In the genomic region with DNA sequence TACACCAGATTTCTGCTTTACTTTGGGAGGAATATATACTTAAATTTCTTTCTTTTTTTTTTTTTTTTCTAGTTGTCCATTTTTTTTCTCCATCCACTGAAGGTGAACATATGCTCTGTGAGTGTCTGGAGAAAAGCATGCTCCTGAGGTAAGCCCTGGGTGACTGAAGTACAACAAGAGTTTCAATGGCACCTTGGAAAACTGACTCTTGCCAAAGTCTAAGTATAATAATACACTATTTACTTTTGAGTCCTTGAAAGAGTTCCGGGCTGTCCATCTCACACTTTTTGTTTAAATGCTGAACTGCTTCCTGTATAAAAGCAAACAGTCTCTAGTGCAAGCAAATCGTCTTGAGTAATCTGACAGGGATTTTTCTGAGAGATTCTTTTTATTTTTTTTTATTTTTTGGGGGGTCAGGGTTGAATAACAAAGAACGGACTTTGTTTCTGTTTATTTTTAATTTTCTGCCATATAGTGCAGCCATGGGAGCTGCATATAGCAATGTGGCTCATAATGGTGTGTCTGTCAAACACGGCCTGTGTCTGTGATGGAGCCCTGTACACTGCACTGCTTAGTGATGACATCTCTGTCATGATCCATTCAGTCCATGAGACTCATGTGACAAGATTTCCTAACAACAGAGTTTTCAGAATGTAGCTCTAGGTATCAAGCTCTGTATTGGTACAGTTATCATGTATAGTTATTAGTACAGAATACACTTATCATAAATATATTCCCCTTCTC, we compare ENCODE assay signal across 20 mouse cellular contexts.
DNase-seq lines count a peak whose midpoint lies in the region; ATAC-seq and TF ChIP-seq lines count a peak whose summit lies in the region.
"Had no signal": no experiment of that assay in that cellular context is flagged by ENCODE, and none has a peak within 500 bp of the region (broad histone marks: within the 10 kb centered on the region; RNA-seq: fewer than 3 reads in every experiment).

No protein-coding gene starts in this region.

- TF ChIP-seq EP300 in heart, adult 2 months (IDR thresholded peaks at IDR 0.05; ENCODE audit: insufficient read depth, low read depth, low read length) = no peak
- TF ChIP-seq EP300 in stomach, postnatal 0 days (optimal IDR thresholded peaks at IDR 0.05) = no peak

- no peak overlapping the region for H3K27ac ChIP-seq in heart, embryonic 16.5 days (ENCODE audit: low read length)
- H3K27ac ChIP-seq in heart, adult 2 months = no peak overlapping the region
- H3K27ac ChIP-seq in lung, embryonic 16.5 days (ENCODE audit: low read length) = peak overlapping the region; percentile 32; the same call in 1 of the 2 replicates
- no peak overlapping the region for H3K27ac ChIP-seq in stomach, embryonic 14.5 days (ENCODE audit: low read length)
- no peak overlapping the region for H3K27ac ChIP-seq in stomach, postnatal 0 days (replicated peaks)
- H3K27ac ChIP-seq: embryonic facial prominence, embryonic 10.5 days; heart, embryonic 10.5 days; hindbrain, postnatal 0 days; kidney, postnatal 0 days; limb, embryonic 15.5 days; liver, embryonic 14.5 days; midbrain, embryonic 12.5 days had no signal

- no peak for TF ChIP-seq POLR2A in heart, adult 2 months (IDR thresholded peaks at IDR 0.05; ENCODE audit: insufficient read depth, low read depth, low read length)

- H3K4me1 ChIP-seq in heart, embryonic 16.5 days (ENCODE audit: control insufficient read depth, insufficient read depth, low read length) = peaks cover 14% of the 10 kb centered on the region
- no peaks in the 10 kb centered on the region for H3K4me1 ChIP-seq in heart, adult 2 months (ENCODE audit: control insufficient read depth, insufficient read depth, low read length)
- H3K4me1 ChIP-seq in lung, embryonic 16.5 days (replicated peaks; ENCODE audit: control insufficient read depth, insufficient read depth, low read length) = peaks cover 16% of the 10 kb centered on the region
- no peaks in the 10 kb centered on the region for H3K4me1 ChIP-seq in stomach, embryonic 14.5 days (ENCODE audit: control insufficient read depth, insufficient read depth, low read length)
- no peaks in the 10 kb centered on the region for H3K4me1 ChIP-seq in stomach, postnatal 0 days (replicated peaks; ENCODE audit: control insufficient read depth, insufficient read depth)
- H3K4me1 ChIP-seq: embryonic facial prominence, embryonic 10.5 days; limb, embryonic 15.5 days; midbrain, embryonic 12.5 days had no signal

- no peaks in the 10 kb centered on the region for H3K79me2 ChIP-seq in heart, adult 2 months (replicated peaks; ENCODE audit: control insufficient read depth, insufficient read depth, low read length)

- no peaks in the 10 kb centered on the region for H3K36me3 ChIP-seq in heart, embryonic 16.5 days (ENCODE audit: control insufficient read depth, insufficient read depth)
- H3K36me3 ChIP-seq in heart, adult 2 months (ENCODE audit: control insufficient read depth, insufficient read depth, low read length) = no peaks in the 10 kb centered on the region; the same call in 1 of the 2 replicates
- H3K36me3 ChIP-seq in lung, embryonic 16.5 days (ENCODE audit: control insufficient read depth, insufficient read depth, low read length) = no peaks in the 10 kb centered on the region
- no peaks in the 10 kb centered on the region for H3K36me3 ChIP-seq in stomach, embryonic 14.5 days (ENCODE audit: control insufficient read depth, insufficient read depth, low read length)
- no peaks in the 10 kb centered on the region for H3K36me3 ChIP-seq in stomach, postnatal 0 days (ENCODE audit: control insufficient read depth, insufficient read depth, low read length)
- H3K36me3 ChIP-seq: embryonic facial prominence, embryonic 10.5 days; heart, embryonic 10.5 days; limb, embryonic 15.5 days; midbrain, embryonic 12.5 days had no signal

- no peak overlapping the region for H3K9ac ChIP-seq in heart, embryonic 16.5 days (ENCODE audit: low read length)
- no peak overlapping the region for H3K9ac ChIP-seq in heart, adult 2 months (ENCODE audit: low read depth, low read length)
- no peak overlapping the region for H3K9ac ChIP-seq in lung, embryonic 16.5 days (ENCODE audit: low read length)
- no peak overlapping the region for H3K9ac ChIP-seq in stomach, embryonic 14.5 days (replicated peaks; ENCODE audit: low read depth, low read length)
- no peak overlapping the region for H3K9ac ChIP-seq in stomach, postnatal 0 days (ENCODE audit: low read length)
- H3K9ac ChIP-seq: limb, embryonic 15.5 days; liver, embryonic 14.5 days; midbrain, embryonic 12.5 days had no signal

- H3K27me3 ChIP-seq in heart, embryonic 16.5 days (ENCODE audit: control insufficient read depth, insufficient read depth, low read length) = no peaks in the 10 kb centered on the region
- no peaks in the 10 kb centered on the region for H3K27me3 ChIP-seq in heart, adult 2 months (ENCODE audit: control insufficient read depth, insufficient read depth, low read length)
- H3K27me3 ChIP-seq in lung, embryonic 16.5 days (ENCODE audit: control insufficient read depth, insufficient read depth, low read depth, low read length) = no peaks in the 10 kb centered on the region
- no peaks in the 10 kb centered on the region for H3K27me3 ChIP-seq in stomach, embryonic 14.5 days (ENCODE audit: control insufficient read depth, insufficient read depth, low read length)
- H3K27me3 ChIP-seq in stomach, postnatal 0 days (ENCODE audit: control insufficient read depth, insufficient read depth, low read length) = no peaks in the 10 kb centered on the region
- H3K27me3 ChIP-seq: limb, embryonic 15.5 days; midbrain, embryonic 12.5 days had no signal

- no peak for TF ChIP-seq CTCF in heart, adult 2 months (IDR thresholded peaks at IDR 0.05)
- no peak for TF ChIP-seq CTCF in stomach, postnatal 0 days (IDR thresholded peaks at IDR 0.05; ENCODE audit: low read depth)

- H3K4me2 ChIP-seq in heart, embryonic 16.5 days (ENCODE audit: low read depth, low read length) = no peak overlapping the region
- H3K4me2 ChIP-seq in lung, embryonic 16.5 days (ENCODE audit: low read depth, low read length) = peak overlapping the region; percentile 12; the same call in 1 of the 2 replicates
- H3K4me2 ChIP-seq in stomach, embryonic 14.5 days (replicated peaks; ENCODE audit: low read depth, low read length) = no peak overlapping the region
- no peak overlapping the region for H3K4me2 ChIP-seq in stomach, postnatal 0 days (replicated peaks; ENCODE audit: low read depth)
- H3K4me2 ChIP-seq: limb, embryonic 15.5 days; midbrain, embryonic 12.5 days had no signal

- H3K9me3 ChIP-seq in heart, embryonic 16.5 days (replicated peaks; ENCODE audit: control insufficient read depth, low read length) = no peaks in the 10 kb centered on the region
- no peaks in the 10 kb centered on the region for H3K9me3 ChIP-seq in lung, embryonic 16.5 days (ENCODE audit: control insufficient read depth, low read length)
- H3K9me3 ChIP-seq in stomach, embryonic 14.5 days (ENCODE audit: control insufficient read depth, low read depth, low read length) = no peaks in the 10 kb centered on the region
- no peaks in the 10 kb centered on the region for H3K9me3 ChIP-seq in stomach, postnatal 0 days (ENCODE audit: control insufficient read depth, low read length)
- H3K9me3 ChIP-seq: embryonic facial prominence, embryonic 10.5 days; heart, embryonic 10.5 days; limb, embryonic 15.5 days; midbrain, embryonic 12.5 days had no signal

- no peak for DNase-seq in heart, adult 2 months
- DNase-seq in lung, postnatal 10 days = no peak
- no peak for DNase-seq in stomach, postnatal 0 days (ENCODE audit: low spot score)
- no peak for DNase-seq in left cerebral cortex, adult 18-20 months (ENCODE audit: low spot score in 2 of 2)
- DNase-seq: adrenal gland, adult 8-10 months; cerebellum, adult 11-12 months; gastrocnemius, postnatal 36 days; kidney, adult 18-20 months; left cerebral cortex, postnatal 4 days; thymus, postnatal 25 days had no signal

- 44% methylated on average over 4 of the region's 4 CpGs for WGBS in heart, embryonic 16.5 days
- WGBS in heart, adult 2 months = 55% methylated on average over 4 of the region's 4 CpGs
- WGBS in lung, embryonic 16.5 days = 10% methylated on average over 4 of the region's 4 CpGs
- WGBS in stomach, embryonic 14.5 days = 38% methylated on average over 4 of the region's 4 CpGs
- whole genome bisulfite sequencing in stomach, postnatal 0 days = 31% methylated on average over 4 of the region's 4 CpGs

- no peak overlapping the region for H3K4me3 ChIP-seq in heart, embryonic 16.5 days (ENCODE audit: low read length)
- H3K4me3 ChIP-seq in heart, adult 2 months = no peak overlapping the region
- H3K4me3 ChIP-seq in lung, embryonic 16.5 days (ENCODE audit: low read length) = no peak overlapping the region
- H3K4me3 ChIP-seq in stomach, embryonic 14.5 days (ENCODE audit: low read depth, low read length) = no peak overlapping the region
- no peak overlapping the region for H3K4me3 ChIP-seq in stomach, postnatal 0 days (ENCODE audit: low read depth, low read length)
- H3K4me3 ChIP-seq: embryonic facial prominence, embryonic 10.5 days; heart, embryonic 10.5 days; limb, embryonic 15.5 days; midbrain, embryonic 12.5 days had no signal

- ATAC-seq in heart, embryonic 16.5 days (replicated peaks; ENCODE audit: extremely low read depth, insufficient read depth, low FRiP score) = peak; percentile 55; the same call in 1 of the 2 replicates
- peak; percentile 85 for ATAC-seq in lung, embryonic 16.5 days (ENCODE audit: low read depth)
- ATAC-seq in stomach, embryonic 14.5 days (ENCODE audit: insufficient number of reproducible peaks, insufficient read depth, low FRiP score, low read depth) = peak; percentile 61; the same call in 1 of the 2 replicates
- ATAC-seq in stomach, postnatal 0 days (ENCODE audit: low FRiP score, low TSS enrichment) = peak; percentile 60; the same call in 1 of the 2 replicates
- ATAC-seq: hindbrain, postnatal 0 days had no signal

- intact Hi-C loops in heart, adult 2 months (cut with DNase I) = no loop called here
